Mouse (Mus musculus) heart, adult 9 months (tissue): Measurements from ENCODE around the gene Rnf227.

Experiments
- DNase-seq, 2 experiments: peaks; one replicate each; pipeline ENCODE4 v3.0.0; 2022; ENCODE audit warnings: low spot score in 2 of 2

The Rnf227 gene

GRCm38 (mm10) chr11:69371601-69372000 is 31.3 kb downstream of the Rnf227 start:
- DNase-seq = no peak

- no peak for DNase-seq
These were observed 32.0 kb downstream of the Rnf227 start for GRCm38 (mm10) chr11:69372056-69372779.

- DNase-seq = no peak
These were observed 32.5 kb downstream of the Rnf227 start for GRCm38 (mm10) chr11:69372780-69373170.

- DNase-seq = no peak
These were observed 33.1 kb downstream of the Rnf227 start for GRCm38 (mm10) chr11:69373223-69373965.

GRCm38 (mm10) chr11:69375646-69376045 is 35.4 kb downstream of the Rnf227 start:
- DNase-seq = no peak

GRCm38 (mm10) chr11:69377766-69378165 is 37.5 kb downstream of the Rnf227 start:
- no peak for DNase-seq

GRCm38 (mm10) chr11:69379600-69379999 is 39.3 kb downstream of the Rnf227 start:
- no peak for DNase-seq

GRCm38 (mm10) chr11:69381356-69381755 is 41.1 kb downstream of the Rnf227 start:
- no peak for DNase-seq

GRCm38 (mm10) chr11:69382478-69383105 is 42.3 kb downstream of the Rnf227 start:
- no peak for DNase-seq

- no peak for DNase-seq
These were observed 44.7 kb downstream of the Rnf227 start for GRCm38 (mm10) chr11:69384979-69385378.

- DNase-seq = no peak
These were observed 46.5 kb downstream of the Rnf227 start for GRCm38 (mm10) chr11:69386758-69387157.

- DNase-seq = no peak
These were observed 48.4 kb downstream of the Rnf227 start for GRCm38 (mm10) chr11:69388680-69389079.

- DNase-seq = no peak
These were observed 49.5 kb downstream of the Rnf227 start for GRCm38 (mm10) chr11:69389531-69390399.

- peak; percentile 53 to 73 for DNase-seq
These were observed 50.3 kb downstream of the Rnf227 start for GRCm38 (mm10) chr11:69390400-69391034.
